Mouse (Mus musculus) brain, embryonic 14.5 days (tissue): ENCODE measurements around the gene Slc3a1.

ENCODE experiments used
- CTCF ChIP-seq: fragments of 200-500 bp; IDR thresholded peaks from 2 replicates; pipeline ENCODE4 v1.5.1; 2012; ENCODE audit warnings: inconsistent platforms, mild to moderate bottlenecking, moderate library complexity, borderline replicate concordance; ENCODE audit not compliant: insufficient read depth, insufficient read length; ENCODE audit errors: extremely low read depth
- POLR2A ChIP-seq: fragments of 200-500 bp; IDR thresholded peaks from 2 replicates; pipeline ENCODE4 v1.6.1; 2012; ENCODE audit warnings: mild to moderate bottlenecking, inconsistent platforms, borderline replicate concordance; ENCODE audit not compliant: poor library complexity, insufficient read depth, insufficient read length, severe bottlenecking; ENCODE audit errors: extremely low read depth

DNA sequence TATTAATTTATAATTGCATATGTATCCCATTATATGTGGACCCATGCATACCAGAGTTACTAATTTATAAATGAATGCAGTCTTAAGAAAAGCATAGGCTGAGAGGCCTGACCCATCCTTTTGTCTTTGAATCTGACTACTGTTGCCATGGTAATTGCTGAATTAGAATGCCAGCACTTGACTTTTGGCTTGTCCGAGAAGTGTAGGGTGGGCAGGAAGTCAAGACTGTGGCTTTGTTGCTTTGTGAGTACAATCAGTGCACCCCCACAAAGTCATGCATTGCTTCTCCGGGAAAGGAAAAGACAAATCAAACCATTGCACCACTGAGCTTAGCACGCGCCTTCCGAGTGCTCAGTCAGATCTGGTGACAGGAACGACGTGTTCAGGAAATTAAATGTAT, 73.6 kb downstream of the Slc3a1 start:
- TF ChIP-seq POLR2A (no peak), CTCF (no peak)
